Mouse (Mus musculus): ENCODE measurements around the gene Slc22a12.

Slc22a12 gene

GRCm38 (mm10) chr19:6494032-6494431 lies 48.8 kb downstream of the Slc22a12 start:
- no peak for DNase-seq (ENCODE audit: low spot score in 2 of 2)

DNA sequence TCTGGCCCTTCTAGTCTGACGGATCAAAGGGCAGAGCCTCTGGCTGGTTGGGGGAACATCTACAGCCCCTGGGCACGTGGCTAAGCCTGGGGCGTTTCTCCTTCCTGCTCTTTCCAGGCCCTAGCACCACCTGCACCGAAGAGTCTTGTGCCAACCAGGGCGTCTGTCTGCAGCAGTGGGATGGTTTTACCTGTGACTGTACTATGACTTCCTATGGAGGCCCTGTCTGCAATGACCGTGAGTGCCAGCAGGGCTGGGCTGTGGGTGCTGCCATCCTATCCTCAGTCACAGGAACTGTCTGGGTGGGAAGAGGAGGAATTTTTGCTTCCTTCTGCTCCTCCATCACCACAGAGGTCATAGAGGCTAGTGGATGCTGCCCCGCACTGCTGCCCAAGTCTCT lies 49.6 kb downstream of the Slc22a12 start:
- no peak for DNase-seq (ENCODE audit: low spot score in 2 of 2)

- peak; percentile 72 to 77 for DNase-seq (ENCODE audit: low spot score in 2 of 2)
These were observed 50.7 kb downstream of the Slc22a12 start for GRCm38 (mm10) chr19:6492124-6492523.

GRCm38 (mm10) chr19:6491538-6491937 lies 51.3 kb downstream of the Slc22a12 start:
- DNase-seq (ENCODE audit: low spot score in 2 of 2), result no peak

DNA sequence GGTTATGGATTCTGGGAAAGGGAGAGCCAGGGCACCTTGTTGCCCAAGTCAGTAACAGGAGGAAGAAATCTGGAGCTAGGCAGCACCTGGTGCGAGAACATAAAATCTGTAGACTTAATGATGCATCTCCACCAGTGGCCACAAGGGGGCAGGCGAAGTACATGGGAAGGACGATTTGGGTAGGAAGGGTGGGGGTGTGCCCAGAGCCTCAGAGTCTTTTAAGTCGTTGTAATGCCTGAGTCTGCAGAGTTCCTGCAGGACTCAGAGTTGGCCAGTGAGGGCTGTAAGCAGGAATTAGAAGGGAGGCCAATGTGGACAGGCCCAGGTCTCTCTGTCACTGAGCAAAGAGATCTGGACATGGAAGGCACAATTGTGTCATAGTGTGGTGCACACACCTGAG lies 53.8 kb downstream of the Slc22a12 start:
- DNase-seq (ENCODE audit: low spot score in 2 of 2), result peak; percentile 78 to 79
